Mouse (Mus musculus) kidney, adult 8-10 months (tissue): ENCODE data around the gene Ceacam20.
"Not testable (repeated sequence)": the region's sequence is repeated elsewhere in the genome, so short reads cannot be mapped to it uniquely, and the experiment has no call there.

Experiments used
- DNase-seq, 2 experiments: peaks; one replicate each; pipeline ENCODE4 v3.0.0; 2022

The Ceacam20 gene

GRCm38 (mm10) chr7:19949996-19950395 is 15.2 kb upstream of the Ceacam20 start:
- no peak for DNase-seq

- DNase-seq = no peak
Observed at GRCm38 (mm10) chr7:19950589-19950988, 14.6 kb upstream of the Ceacam20 start, which contains the start of gene Igsf23. Igsf23 (minus strand) TSS chr7:19950756.

- peak; percentile 36 to 64 for DNase-seq
Observed at GRCm38 (mm10) chr7:19952320-19952986, 12.8 kb upstream of the Ceacam20 start.

- DNase-seq = no peak
Observed at GRCm38 (mm10) chr7:19953054-19953453, 12.2 kb upstream of the Ceacam20 start.

GRCm38 (mm10) chr7:19955861-19956260 is 9.4 kb upstream of the Ceacam20 start:
- DNase-seq = no peak

- peak; percentile 82 to 95 for DNase-seq
Observed at GRCm38 (mm10) chr7:19956341-19956781, 8.9 kb upstream of the Ceacam20 start.

GRCm38 (mm10) chr7:19962423-19962822 is 2.8 kb upstream of the Ceacam20 start:
- no peak for DNase-seq

- no peak for DNase-seq
Observed at GRCm38 (mm10) chr7:19969106-19969505, 3.9 kb downstream of the Ceacam20 start.

- DNase-seq = no peak
Observed at GRCm38 (mm10) chr7:19969541-19970090, 4.4 kb downstream of the Ceacam20 start.

GRCm38 (mm10) chr7:19970196-19970595 is 5.0 kb downstream of the Ceacam20 start:
- no peak for DNase-seq

GRCm38 (mm10) chr7:19971516-19971915 is 6.3 kb downstream of the Ceacam20 start:
- DNase-seq = no peak

- DNase-seq = not testable (repeated sequence)
Observed at GRCm38 (mm10) chr7:19991165-19991564, 26.0 kb downstream of the Ceacam20 start, which contains the start of gene Nlrp9b. Nlrp9b (plus strand) TSS chr7:19991465.

GRCm38 (mm10) chr7:19996721-19997120 is 31.5 kb downstream of the Ceacam20 start:
- not testable (repeated sequence) for DNase-seq

- no peak for DNase-seq
Observed at GRCm38 (mm10) chr7:20009987-20010386, 44.8 kb downstream of the Ceacam20 start.
